Mouse (Mus musculus) heart, embryonic 12.5 days (tissue): ENCODE data around the gene Zpr1. TPM values are rescaled to one million over a fixed set of nuclear protein-coding genes. Genes with fewer than 3 reads are reported as not detected.
A peak's percentile ranks its signal among the peaks of the same experiment; 100 is the strongest.

Experiments used
- ATAC-seq: fragments of 200-750 bp; cut with Nextera tagmentation; 2 replicates; pipeline ENCODE4 v1.8.0; 2017; ENCODE audit warnings: moderate TSS enrichment, moderate library complexity; ENCODE audit not compliant: insufficient number of reproducible peaks, low FRiP score
- H3K27ac ChIP-seq: fragments of 300-500 bp; sonication (generic); 2 replicates; pipeline ENCODE4 v1.5.1; 2016; ENCODE audit warnings: mild to moderate bottlenecking, moderate library complexity; ENCODE audit not compliant: poor library complexity, severe bottlenecking
- H3K27me3 ChIP-seq: fragments of 300-500 bp; sonication (generic); replicated peaks from 2 replicates; pipeline ENCODE4 v1.6.1; 2016; ENCODE audit warnings: mild to moderate bottlenecking, moderate library complexity
- H3K36me3 ChIP-seq: fragments of 300-500 bp; sonication (generic); 2 replicates; pipeline ENCODE4 v1.6.1; 2016; ENCODE audit warnings: mild to moderate bottlenecking, moderate library complexity
- H3K4me1 ChIP-seq: fragments of 300-500 bp; sonication (generic); replicated peaks from 2 replicates; pipeline ENCODE4 v1.6.1; 2016; ENCODE audit warnings: mild to moderate bottlenecking
- H3K4me2 ChIP-seq: fragments of 300-500 bp; sonication (generic); 2 replicates; pipeline ENCODE4 v1.6.1; 2016; ENCODE audit warnings: mild to moderate bottlenecking, moderate library complexity
- H3K4me3 ChIP-seq: fragments of 300-500 bp; sonication (generic); 2 replicates; pipeline ENCODE4 v1.5.1; 2016; ENCODE audit warnings: mild to moderate bottlenecking
- H3K9ac ChIP-seq: fragments of 300-500 bp; sonication (generic); 2 replicates; pipeline ENCODE4 v1.6.1; 2016; ENCODE audit warnings: mild to moderate bottlenecking, moderate library complexity
- H3K9me3 ChIP-seq: fragments of 300-500 bp; sonication (generic); replicated peaks from 2 replicates; pipeline ENCODE4 v1.6.1; 2016; ENCODE audit warnings: mild to moderate bottlenecking, moderate library complexity
- WGBS: fragments of 180-500 bp; shearing (Covaris S2); methylation state at CpG from one replicate; pipeline ENCODE4 v1.1.7; 2016; 5-methylcytosine and 5-hydroxymethylcytosine counted together
- polyA plus RNA-seq: library from polyadenylated mRNA; unstranded; fragments of >200 nt; fragmentation: Nextera tagmentation; extraction: Ambion mirVana; gene quantifications from 2 replicates; pipeline ENCODE4 v1.2.1, GENCODE M21; 2016

Gene Zpr1
- polyA plus RNA-seq, 1 experiment from 2014 or later: 34.1 TPM

DNA sequence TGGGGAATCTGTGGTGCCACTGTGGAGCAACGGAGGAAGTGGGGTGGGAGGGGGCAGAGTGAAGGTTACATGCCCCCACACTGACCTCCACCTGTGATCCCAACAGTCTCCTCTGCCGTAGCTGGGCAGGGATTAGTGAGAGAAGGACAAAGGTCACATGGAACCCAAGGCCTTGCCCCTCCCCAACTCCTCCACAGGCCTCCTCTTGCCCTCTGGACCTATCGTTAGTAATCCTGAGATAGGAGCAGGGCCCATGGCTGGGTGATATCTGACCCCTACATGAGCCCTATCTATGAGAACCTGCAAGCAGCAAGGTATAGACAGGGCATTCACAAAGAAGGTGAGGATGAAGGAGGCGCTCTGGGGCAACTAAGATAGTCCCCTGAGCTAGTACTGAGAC, 37.2 kb upstream of the Zpr1 start:
- H3K27ac ChIP-seq: no peak overlapping the region
- no peak for ATAC-seq
- 67% methylated on average over 4 of the region's 4 CpGs for WGBS
- H3K4me2 ChIP-seq: no peak overlapping the region
- H3K9ac ChIP-seq: no peak overlapping the region
- no peaks in the 10 kb centered on the region for H3K36me3 ChIP-seq
- H3K4me1 ChIP-seq: peaks cover under 1% of the 10 kb centered on the region
- no peaks in the 10 kb centered on the region for H3K9me3 ChIP-seq
- no peak overlapping the region for H3K4me3 ChIP-seq
- peaks cover 23% of the 10 kb centered on the region; the same call in 1 of the 2 replicates for H3K27me3 ChIP-seq

DNA sequence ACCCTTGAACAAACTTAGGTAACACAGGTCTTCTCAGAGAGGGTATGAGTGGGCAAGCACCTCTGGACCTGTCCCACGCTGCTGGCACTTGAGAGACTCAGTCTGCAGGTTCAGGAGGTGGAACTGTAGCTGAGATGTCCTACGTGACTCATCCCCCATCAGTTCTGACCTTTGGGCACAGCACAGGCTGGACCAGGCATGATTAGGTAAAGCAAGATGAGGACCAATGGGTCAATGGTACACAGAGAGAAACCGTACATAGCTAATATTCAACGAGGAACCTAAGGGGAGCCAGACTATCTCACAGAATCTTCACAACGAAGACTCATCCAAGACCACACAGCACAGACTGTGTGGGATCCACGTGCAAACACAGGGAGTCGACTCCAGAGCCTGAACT, 34.0 kb upstream of the Zpr1 start:
- H3K4me2 ChIP-seq: no peak overlapping the region
- H3K4me3 ChIP-seq: no peak overlapping the region
- no peak overlapping the region for H3K9ac ChIP-seq
- WGBS: 83% methylated on average over 7 of the region's 7 CpGs
- no peaks in the 10 kb centered on the region for H3K9me3 ChIP-seq
- H3K4me1 ChIP-seq: peaks cover 12% of the 10 kb centered on the region
- no peak for ATAC-seq
- peaks cover 7% of the 10 kb centered on the region; the same call in 1 of the 2 replicates for H3K27me3 ChIP-seq
- H3K36me3 ChIP-seq: no peaks in the 10 kb centered on the region
- H3K27ac ChIP-seq: no peak overlapping the region

- H3K27ac ChIP-seq: no peak within 1 kb of the TSS
These were observed 32.2 kb upstream of the Zpr1 start, which contains the start of gene Apoa4 for GRCm38 (mm10) chr9:46240526-46241153. TSS of gene Apoa4 (plus strand) at chr9:46240696.

GRCm38 (mm10) chr9:46241818-46242217, 31.0 kb upstream of the Zpr1 start:
- no peaks in the 10 kb centered on the region for H3K9me3 ChIP-seq
- no peaks in the 10 kb centered on the region; the same call in 1 of the 2 replicates for H3K27me3 ChIP-seq
- peaks cover 17% of the 10 kb centered on the region for H3K4me1 ChIP-seq
- no peak overlapping the region for H3K4me2 ChIP-seq
- 63% methylated on average over 2 of the region's 2 CpGs for WGBS
- H3K4me3 ChIP-seq: no peak overlapping the region
- H3K27ac ChIP-seq: no peak overlapping the region
- ATAC-seq: no peak
- H3K9ac ChIP-seq: no peak overlapping the region
- no peaks in the 10 kb centered on the region for H3K36me3 ChIP-seq

More at GRCm38 (mm10) chr9:46240526-46241153, 32.2 kb upstream of the Zpr1 start, which contains the start of gene Apoa4:
- peaks cover 17% of the 10 kb centered on the region for H3K4me1 ChIP-seq
- H3K9me3 ChIP-seq: no peaks in the 10 kb centered on the region
- 65% methylated on average over 7 of the region's 7 CpGs for WGBS
- no peaks in the 10 kb centered on the region for H3K36me3 ChIP-seq
- H3K4me3 ChIP-seq: no peak within 1 kb of the TSS
- no peak within 1 kb of the TSS for H3K9ac ChIP-seq
- H3K4me2 ChIP-seq: no peak within 1 kb of the TSS
- no peaks in the 10 kb centered on the region; the same call in 1 of the 2 replicates for H3K27me3 ChIP-seq
- no peak for ATAC-seq

- H3K27ac ChIP-seq: no peak overlapping the region
- peaks cover 17% of the 10 kb centered on the region for H3K4me1 ChIP-seq
- peak overlapping the region; percentile 18; the same call in 1 of the 2 replicates for H3K4me2 ChIP-seq
- ATAC-seq: no peak
- no peaks in the 10 kb centered on the region for H3K9me3 ChIP-seq
- no peaks in the 10 kb centered on the region; the same call in 1 of the 2 replicates for H3K27me3 ChIP-seq
- no peak overlapping the region for H3K4me3 ChIP-seq
- no peaks in the 10 kb centered on the region for H3K36me3 ChIP-seq
- 56% methylated on average over 4 of the region's 4 CpGs for WGBS
- no peak overlapping the region for H3K9ac ChIP-seq
These were observed 29.7 kb upstream of the Zpr1 start for GRCm38 (mm10) chr9:46243122-46243521.

GRCm38 (mm10) chr9:46243584-46243983, 29.3 kb upstream of the Zpr1 start:
- Histone ChIP-seq H3K36me3 (no peaks in the 10 kb centered on the region), H3K27ac (no peak overlapping the region), H3K9me3 (no peaks in the 10 kb centered on the region), H3K4me1 (peaks cover 17% of the 10 kb centered on the region), H3K4me3 (no peak overlapping the region), H3K9ac (no peak overlapping the region), H3K27me3 (no peaks in the 10 kb centered on the region; the same call in 1 of the 2 replicates), H3K4me2 (peak overlapping the region; percentile 18; the same call in 1 of the 2 replicates)
- no peak for ATAC-seq
- 27% methylated on average over 8 of the region's 8 CpGs for WGBS

DNA sequence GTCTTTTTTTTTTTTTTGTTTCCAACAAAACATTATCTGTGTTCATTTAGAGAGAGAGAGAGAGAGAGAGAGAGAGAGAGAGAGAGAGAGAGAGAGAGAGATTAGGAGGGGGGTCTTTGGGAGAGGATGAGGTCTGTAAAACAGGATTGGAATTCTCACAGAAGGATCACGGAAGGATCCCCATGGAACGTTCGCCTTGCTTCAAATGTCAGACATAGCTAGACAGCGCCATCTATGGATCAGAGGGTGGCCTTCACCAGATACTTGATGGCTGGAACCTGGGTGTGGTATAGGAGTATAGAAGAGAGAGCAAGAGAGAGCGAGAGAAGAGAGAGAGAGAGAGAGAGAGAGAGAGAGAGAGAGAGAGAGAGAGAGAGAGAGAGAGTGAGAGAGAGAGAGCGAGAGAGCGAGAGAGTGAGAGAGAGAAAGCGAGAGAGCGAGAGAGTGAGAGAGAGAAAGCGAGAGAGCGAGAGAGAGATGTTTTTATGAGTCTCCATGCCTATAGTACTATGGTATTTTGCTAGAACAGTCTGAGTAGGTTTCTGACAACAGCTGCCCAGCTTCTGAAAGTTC, 26.0 kb upstream of the Zpr1 start:
- no peaks in the 10 kb centered on the region; the same call in 1 of the 2 replicates for H3K27me3 ChIP-seq
- H3K9me3 ChIP-seq: no peaks in the 10 kb centered on the region
- 30% methylated on average over 11 of the region's 11 CpGs for WGBS
- H3K4me1 ChIP-seq: peaks cover 17% of the 10 kb centered on the region
- no peak for ATAC-seq
- H3K27ac ChIP-seq: no peak overlapping the region
- H3K36me3 ChIP-seq: no peaks in the 10 kb centered on the region
- H3K4me2 ChIP-seq: peak overlapping the region; percentile 40
- no peak overlapping the region for H3K4me3 ChIP-seq
- no peak overlapping the region for H3K9ac ChIP-seq

DNA sequence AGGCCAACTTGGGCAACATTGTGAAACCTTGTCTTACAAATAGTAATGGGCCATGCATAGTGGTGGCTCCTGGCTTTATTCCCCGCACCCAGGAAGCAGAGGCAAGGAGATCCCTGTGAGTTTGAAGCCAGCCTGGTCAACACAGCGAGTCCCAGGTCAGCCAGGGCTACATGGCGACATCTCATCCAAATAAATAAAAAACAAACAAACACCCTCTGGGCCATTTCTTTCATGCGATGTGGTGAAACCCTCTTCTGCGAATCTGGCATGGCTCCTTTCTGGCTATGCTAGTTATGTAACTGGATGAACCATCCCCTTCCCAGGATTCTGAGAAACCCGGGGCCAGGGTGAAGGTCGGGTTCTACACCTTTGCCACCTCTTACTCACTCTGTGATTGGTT, 16.7 kb upstream of the Zpr1 start:
- Histone ChIP-seq H3K9ac (no peak overlapping the region), H3K9me3 (no peaks in the 10 kb centered on the region), H3K4me1 (0 out of 2 replicates have a peak, but pooled peaks cover 4% of the 10 kb centered on the region), H3K27ac (no peak overlapping the region), H3K36me3 (no peaks in the 10 kb centered on the region), H3K4me3 (no peak overlapping the region), H3K27me3 (no peaks in the 10 kb centered on the region), H3K4me2 (no peak overlapping the region)
- WGBS: 81% methylated on average over 7 of the region's 7 CpGs
- no peak for ATAC-seq

GRCm38 (mm10) chr9:46256658-46257385, 16.0 kb upstream of the Zpr1 start:
- Histone ChIP-seq H3K27ac (no peak overlapping the region), H3K9me3 (no peaks in the 10 kb centered on the region), H3K36me3 (no peaks in the 10 kb centered on the region), H3K27me3 (no peaks in the 10 kb centered on the region), H3K4me3 (no peak overlapping the region), H3K9ac (no peak overlapping the region), H3K4me1 (0 out of 2 replicates have a peak, but pooled peaks cover 4% of the 10 kb centered on the region), H3K4me2 (no peak overlapping the region)
- 83% methylated on average over 10 of the region's 10 CpGs for WGBS
- no peak for ATAC-seq

- Histone ChIP-seq H3K27ac (peak overlapping the region; percentile 58; the same call in 1 of the 2 replicates), H3K4me3 (no peak overlapping the region), H3K36me3 (no peaks in the 10 kb centered on the region), H3K4me2 (no peak overlapping the region), H3K9ac (no peak overlapping the region), H3K27me3 (no peaks in the 10 kb centered on the region), H3K9me3 (no peaks in the 10 kb centered on the region), H3K4me1 (0 out of 2 replicates have a peak, but pooled peaks cover 4% of the 10 kb centered on the region)
- ATAC-seq: peak; percentile 80
- 68% methylated on average over 3 of the region's 3 CpGs for WGBS
These were observed 15.3 kb upstream of the Zpr1 start for GRCm38 (mm10) chr9:46257546-46257945.

- 78% methylated on average over 6 of the region's 6 CpGs for WGBS
- H3K27ac ChIP-seq: no peak overlapping the region
- H3K36me3 ChIP-seq: no peaks in the 10 kb centered on the region
- 0 out of 2 replicates have a peak, but pooled peaks cover 4% of the 10 kb centered on the region for H3K4me1 ChIP-seq
- H3K9me3 ChIP-seq: no peaks in the 10 kb centered on the region
- H3K27me3 ChIP-seq: no peaks in the 10 kb centered on the region
- no peak overlapping the region for H3K9ac ChIP-seq
- ATAC-seq: no peak
- H3K4me3 ChIP-seq: no peak overlapping the region
- no peak overlapping the region for H3K4me2 ChIP-seq
These were observed 13.8 kb upstream of the Zpr1 start for GRCm38 (mm10) chr9:46259111-46259510.
